Mouse (Mus musculus): ENCODE results near the gene Col5a3.

Gene Col5a3

DNA sequence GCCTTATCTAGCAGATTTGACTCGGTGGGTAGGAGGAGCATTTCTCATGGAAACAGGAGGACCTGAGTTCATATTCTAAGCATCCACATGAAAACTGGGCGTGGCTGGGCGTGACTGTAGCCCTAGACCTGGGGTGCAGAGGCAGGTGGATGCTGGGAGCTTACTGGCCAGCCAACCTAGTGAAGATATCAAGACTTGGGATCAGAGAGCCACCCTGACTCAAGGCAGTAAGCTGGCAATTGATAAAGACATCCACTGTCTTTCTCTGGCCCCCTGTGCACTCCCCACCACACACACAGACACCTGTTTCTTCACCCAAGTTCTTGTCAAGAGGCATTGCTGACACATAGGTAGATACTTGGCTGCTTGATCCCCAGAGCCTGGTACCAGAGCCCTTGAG, 66.3 kb downstream of the Col5a3 start:
- DNase-seq (ENCODE audit: low read depth, low spot score), result no peak

DNA sequence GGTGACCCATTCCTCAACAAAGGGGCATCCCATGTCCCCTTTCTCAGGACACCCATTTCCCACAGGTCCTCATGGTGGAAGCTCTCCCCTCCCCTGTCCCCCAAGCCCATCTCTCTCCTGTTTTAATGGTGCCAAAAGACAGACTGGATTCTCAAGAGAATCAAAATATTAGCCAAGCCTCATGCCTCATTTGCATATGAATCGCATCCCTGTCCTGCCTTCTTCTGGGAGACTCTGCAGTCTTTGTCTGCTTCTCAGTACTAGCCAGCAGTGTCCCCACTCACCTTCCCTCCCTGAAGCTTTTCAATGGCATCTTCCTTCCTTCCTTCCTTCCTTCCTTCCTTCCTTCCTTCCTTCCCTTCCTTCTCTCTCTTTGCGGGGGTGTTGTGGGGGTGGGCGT, 67.2 kb downstream of the Col5a3 start:
- no peak for DNase-seq (ENCODE audit: low read depth, low spot score)

DNA sequence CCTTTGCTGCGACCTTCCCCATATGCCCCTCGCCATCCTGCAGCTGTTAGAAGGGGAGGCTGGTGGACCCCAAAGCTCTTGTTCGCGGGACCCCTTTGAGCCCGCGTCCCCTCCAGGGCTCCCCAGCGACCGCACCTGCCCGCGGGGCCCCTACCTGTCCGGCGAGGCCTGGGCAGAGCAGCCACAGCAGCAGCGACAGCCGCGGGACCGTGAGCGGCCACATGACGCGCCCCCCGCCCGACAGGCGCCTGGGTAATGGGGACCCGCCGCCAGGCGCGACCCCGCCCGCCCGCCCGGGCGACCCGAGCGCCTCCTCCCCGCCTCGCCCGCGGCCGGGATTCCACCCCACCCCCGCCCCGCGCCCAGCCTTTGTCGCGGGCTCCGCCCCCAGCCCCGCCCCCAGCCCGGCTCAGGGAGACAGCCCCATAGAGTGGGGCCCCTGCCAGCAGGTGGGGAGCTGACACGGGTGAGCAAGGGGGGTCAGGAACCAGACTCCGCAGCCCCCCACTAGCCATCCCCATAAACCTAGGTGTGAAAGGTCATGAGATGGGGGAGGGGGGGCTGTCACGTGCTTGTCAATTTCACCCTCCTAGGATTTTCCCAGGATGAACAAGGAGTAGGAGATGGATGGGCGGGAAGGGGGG, 68.7 kb downstream of the Col5a3 start, which contains the start of gene Olfm2:
TSS of gene Olfm2 (minus strand) at position 333 of the 644 bp plus-strand sequence.
- DNase-seq (ENCODE audit: low read depth, low spot score), result no peak

DNA sequence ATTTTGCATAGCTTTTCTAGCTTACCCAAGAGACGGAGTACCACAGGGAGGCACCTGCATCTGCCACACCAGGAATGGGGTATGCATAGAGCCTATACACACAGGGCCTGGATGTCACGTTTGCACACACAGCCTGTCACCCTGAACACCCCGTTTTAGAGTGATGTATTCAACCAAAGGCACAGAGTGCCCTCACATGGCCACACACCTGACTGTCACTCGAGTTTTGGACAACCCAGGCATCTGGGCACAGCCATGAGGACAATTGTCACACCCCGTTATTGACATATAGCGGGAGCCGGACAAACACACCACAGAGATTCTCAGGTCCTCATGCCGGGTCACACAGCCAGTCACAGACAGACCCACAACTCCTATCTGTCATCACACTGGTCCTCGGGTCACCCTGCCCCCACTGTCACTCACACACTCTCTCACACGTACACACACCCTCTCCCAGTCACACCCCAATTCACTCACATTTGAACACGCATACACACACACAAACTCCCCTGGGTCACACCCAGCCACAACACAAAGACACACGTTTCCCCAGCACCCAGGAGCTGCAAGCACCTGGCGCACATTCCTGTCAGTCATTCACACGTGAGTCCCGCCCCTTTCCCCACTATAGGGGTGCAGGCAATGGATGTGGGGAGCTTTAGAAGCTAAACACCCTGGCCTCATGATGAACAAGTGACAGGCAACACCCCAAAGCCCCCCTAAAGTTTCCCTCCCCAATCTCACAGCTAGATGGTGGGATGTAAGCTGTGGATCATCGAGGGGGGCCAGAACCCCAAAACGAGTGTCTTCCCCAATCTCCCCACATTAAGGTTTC, 69.5 kb downstream of the Col5a3 start:
- DNase-seq (ENCODE audit: low read depth, low spot score), result no peak

DNA sequence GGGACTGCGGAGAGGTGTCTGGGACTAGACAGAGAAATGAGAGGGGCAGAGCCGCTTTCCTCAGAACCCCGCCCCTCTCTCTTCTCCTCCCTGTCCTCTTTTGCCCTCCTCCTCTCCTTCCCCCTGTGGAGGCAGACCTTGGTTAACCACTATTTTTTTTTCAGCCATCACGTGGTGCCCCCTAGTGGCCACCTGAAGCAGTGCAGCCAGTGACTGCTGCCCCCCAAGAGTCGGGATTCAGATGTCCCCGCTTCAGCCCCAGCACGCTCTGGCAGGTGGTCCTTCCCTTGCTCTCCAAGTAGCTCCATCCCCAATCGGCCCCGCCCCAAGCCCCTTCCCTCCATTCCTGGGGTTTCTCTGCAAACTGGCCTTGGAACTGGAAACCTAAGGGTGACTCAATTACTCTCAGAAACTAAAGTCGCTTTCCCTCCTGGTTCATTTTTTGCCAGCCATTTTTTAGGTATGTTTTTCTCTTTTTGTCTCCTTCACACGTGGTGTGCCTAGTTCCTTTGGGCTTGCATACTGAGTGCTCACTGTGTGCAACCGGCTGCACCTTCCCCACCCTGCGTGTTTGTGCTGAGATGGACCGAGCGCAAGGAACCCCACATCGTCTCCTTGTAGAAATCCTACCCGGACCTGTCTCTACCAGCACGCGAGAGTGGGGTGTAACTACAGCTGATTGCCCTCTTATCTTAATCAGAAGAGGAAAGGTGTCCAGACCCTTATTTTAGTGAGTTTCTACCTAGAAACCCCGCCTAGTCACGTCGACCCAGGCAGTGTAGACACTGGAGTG, 70.7 kb downstream of the Col5a3 start:
- DNase-seq (ENCODE audit: low read depth, low spot score), result no peak

DNA sequence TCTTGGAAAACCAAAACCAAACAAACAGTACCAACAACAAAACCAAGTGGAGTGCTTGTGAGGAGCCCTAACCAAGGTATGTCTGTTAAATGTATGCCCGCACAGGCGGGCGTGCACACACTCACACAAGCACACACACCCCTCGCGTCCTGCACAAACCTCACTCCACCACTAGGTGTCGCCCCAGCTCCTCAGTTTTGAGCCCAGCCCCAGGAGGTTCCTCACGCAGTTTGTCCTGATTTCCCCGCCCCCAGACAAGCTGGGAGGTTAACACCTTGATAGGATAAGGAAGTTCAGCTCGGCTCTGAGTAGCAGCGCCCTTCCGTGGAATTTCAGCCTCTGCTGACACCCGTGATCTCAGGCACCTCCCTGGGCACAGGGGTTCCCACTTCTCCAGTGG, 74.5 kb downstream of the Col5a3 start:
- peak; percentile 85 for DNase-seq (ENCODE audit: low read depth, low spot score)

DNA sequence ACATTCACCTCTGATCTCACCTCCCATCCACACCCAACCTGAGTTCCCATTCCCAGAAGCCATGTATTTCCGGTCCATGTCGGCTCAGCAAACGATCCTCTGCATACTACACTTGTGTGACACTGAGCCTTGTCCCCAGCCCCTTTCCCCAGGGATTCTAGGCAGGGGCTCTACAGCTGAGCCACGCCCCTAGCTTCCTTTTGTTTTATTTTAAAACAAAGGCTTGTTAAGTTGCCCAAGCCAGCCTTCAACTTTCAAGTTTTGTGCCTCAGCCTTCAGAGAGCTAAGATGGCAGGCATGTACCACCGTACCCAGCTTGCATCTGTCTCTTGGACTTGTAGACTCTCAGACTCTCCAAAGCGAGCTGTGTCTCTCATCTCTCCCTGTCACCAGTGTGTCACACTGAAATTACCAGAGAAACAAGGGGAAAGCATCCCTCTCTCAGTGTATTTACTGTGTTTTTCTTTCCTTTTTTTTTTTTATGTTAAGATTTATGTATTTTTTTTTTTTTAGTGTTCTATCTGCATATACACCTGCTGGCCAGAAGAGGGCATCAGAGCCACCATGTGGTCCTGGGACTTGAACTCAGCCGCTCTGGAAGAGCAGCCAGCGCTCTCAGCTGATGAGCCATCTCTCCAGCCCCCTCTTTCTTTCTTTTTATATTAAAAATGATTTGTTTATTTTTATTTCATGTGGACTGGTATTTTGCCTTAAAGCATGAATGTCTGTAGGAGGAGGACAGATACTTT, 76.4 kb downstream of the Col5a3 start:
- DNase-seq (ENCODE audit: low read depth, low spot score), result peak; percentile 36

DNA sequence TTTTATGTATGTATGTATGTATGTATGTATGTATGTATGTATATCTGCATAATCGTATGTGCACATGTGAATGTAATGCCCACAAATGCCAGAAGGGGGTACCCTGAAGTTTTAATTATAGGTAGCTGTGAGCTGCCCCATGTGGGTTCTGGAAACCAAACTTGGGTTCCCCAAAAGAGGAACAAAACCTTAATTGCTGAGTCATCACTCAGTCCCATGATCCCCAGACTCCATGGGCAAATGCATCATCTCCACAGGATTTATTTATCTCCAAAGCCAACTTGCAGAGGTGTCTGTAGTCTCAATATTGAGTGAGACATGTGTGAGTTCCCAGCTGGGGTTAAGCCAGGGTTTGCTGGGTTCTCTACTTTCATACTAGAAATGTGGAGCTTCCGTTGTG, 77.6 kb downstream of the Col5a3 start:
- no peak for DNase-seq (ENCODE audit: low read depth, low spot score)

DNA sequence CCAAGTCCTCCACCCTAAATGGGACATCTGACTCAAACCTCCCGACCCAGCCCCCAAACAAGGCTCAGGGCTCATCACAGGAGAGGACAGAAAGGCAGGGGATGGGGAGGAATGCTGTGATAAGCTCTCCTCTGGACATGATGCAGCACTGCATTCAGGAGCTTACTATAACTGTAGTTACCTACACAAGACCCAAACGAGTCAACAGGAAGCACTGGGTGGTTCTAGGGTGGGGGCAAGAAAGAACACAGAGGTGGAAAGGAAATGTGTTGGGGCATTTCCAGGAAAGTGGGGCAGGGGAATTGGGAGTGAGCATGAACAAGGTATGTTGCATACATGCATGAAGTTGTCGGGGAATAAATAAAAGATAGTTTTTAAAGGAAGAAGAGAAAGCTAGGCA, 80.2 kb downstream of the Col5a3 start:
- no peak for DNase-seq (ENCODE audit: low read depth, low spot score)

DNA sequence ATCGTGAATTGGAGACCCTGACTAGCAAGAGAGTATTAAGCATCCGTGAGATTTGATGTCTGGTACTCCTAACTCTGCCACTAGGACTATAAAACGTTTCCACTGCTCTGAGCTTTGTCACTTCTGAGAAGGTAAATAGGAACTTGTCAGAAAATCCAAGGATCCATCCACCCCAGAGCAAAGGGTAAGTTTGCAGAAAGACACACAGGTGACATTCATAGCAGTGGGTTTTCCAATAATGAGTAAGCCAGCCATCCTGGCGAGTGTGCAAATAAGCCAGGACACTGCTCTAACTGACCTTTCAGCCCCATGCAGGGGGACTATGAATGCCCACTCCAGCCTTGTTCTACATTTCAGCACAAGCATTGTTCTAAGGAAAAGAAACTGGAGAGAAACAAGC, 83.1 kb downstream of the Col5a3 start:
- no peak for DNase-seq (ENCODE audit: low read depth, low spot score)

DNA sequence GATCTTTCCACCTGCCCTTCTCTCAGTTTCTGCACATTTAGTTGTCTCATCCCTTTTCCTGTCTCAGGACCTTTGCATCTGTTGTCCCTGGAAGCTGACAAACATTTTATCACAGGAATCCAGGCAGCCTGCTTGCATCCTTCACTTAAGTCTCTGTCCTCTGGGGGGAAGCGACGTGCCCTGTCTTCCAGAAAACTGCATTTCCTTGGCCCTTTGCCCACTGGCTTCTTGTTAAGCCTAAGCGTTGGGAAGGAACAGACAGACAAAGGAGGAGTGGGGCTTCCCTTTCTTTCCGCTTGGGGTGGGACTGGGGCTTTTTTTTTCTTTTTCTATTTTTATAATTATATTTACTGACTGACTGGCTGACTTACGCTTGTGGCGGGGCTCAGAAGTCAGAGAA, 85.4 kb downstream of the Col5a3 start:
- DNase-seq (ENCODE audit: low read depth, low spot score), result no peak

DNA sequence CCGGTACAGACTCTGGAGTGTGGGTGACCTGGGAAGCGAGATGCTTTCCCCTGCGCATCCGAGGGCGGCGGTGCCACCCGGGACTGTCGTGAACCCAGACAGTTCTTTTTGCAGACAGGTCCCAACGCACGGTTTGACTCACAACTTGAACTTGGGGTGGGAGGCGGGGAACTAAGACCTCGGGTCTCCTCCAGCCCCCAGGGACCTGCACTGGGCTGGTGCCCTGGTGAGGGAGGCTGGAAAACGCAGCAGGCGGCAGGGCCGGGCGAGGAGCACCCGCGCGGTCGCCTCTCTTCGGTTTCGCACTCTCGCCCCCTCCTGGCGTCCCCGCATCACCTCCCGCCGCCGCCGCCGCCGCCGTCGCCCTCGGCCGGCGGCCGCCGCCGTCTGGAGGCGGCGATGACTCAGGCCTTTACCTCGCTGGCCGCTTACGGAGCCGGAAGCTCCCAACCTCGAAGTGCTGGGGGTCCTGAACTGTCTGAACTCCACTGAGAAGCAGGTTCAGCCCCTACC, 87.2 kb downstream of the Col5a3 start:
- DNase-seq (ENCODE audit: low read depth, low spot score), result peak; percentile 20

DNA sequence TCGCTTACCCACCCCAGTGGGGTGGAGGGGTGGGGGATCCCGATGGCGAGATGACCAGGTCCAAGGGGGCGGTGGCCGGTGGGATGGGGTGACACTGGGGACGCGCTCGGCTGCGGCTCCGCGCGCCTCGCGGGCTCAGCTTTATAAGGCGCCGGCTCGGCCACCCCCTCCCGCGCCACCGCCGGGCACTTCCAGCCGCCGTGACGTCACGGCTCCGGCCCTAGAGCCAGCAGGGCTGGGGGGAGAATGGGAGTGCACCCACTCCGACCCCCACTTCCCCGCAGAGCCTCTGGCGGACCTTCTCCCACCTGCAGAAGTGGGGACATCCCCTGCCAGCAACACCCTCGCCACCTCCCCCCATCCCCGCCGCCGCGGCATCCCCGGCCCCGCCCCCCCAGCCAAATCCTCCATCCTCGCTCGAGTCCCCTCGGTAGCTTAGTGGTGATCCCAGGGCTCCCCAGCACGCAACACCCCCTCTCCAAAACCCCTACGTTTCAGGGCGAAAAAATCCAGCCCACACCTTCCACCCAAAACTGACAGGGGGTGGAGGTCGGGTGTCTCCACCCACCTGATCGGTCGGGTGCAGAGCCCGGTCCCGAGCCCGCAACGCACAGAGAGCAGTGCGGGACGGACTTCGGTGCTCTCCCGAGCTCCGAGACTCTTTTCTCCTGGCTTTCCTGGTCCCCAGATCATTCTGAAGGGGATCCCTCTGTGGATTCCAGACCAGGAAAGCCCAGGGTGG, 87.8 kb downstream of the Col5a3 start:
- DNase-seq (ENCODE audit: low read depth, low spot score), result no peak

DNA sequence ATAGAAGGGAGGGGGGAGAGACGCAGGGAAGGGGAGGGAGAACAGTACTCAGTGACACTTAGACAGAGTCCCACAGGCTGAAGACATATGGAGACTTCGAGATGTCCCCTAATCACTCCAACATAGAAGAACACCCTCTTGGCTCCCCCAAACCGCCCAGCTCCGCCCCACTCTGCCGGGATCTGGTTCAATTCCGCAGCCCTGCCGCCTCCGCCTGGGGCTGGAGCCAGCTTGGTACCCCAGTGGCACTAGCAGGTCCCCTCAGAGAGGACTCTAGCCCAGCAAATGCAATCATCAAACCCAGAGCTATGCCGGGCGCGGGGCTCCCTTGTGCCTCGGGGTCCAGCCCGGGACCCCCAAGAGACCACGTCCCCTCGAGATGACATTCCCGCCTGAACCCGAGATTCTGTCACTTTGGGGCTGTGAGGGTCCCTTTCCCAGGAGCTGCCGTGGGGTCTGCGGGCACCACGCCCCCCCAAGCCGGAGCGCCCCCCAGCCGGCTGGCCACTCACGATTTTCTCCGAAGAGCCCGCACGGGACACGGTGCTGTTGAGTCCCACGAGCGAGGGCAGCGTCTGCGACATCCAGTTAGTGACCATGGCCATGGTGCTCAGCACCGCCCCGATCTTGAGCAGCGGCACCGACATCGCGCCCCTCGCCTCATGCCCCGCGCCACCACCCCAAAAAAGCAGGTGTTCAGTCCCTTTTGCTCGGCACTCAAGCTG, 88.6 kb downstream of the Col5a3 start:
- no peak for DNase-seq (ENCODE audit: low read depth, low spot score)

DNA sequence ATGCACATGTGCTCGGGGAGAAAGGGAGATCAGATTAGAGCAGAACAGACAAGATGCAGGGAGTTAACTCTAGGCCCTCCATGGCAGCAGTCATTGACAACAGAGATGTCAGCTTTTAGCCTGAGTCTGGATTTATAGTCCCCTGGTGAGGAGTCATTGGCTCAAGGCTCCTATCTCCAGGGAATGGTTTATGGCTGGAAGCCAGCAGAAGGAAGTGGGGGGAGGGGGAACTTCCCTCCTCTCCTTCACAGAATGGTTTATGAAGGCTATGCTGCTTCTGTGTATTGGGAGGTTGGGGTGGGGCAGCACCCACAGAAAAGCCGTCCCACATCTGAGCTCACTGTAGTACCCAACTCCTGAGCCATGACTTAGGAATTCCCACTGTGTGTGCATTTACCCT, 93.3 kb downstream of the Col5a3 start:
- DNase-seq (ENCODE audit: low read depth, low spot score), result no peak
